Mouse (Mus musculus): ENCODE measurements around the gene Psmb7.

Gene Psmb7

DNA sequence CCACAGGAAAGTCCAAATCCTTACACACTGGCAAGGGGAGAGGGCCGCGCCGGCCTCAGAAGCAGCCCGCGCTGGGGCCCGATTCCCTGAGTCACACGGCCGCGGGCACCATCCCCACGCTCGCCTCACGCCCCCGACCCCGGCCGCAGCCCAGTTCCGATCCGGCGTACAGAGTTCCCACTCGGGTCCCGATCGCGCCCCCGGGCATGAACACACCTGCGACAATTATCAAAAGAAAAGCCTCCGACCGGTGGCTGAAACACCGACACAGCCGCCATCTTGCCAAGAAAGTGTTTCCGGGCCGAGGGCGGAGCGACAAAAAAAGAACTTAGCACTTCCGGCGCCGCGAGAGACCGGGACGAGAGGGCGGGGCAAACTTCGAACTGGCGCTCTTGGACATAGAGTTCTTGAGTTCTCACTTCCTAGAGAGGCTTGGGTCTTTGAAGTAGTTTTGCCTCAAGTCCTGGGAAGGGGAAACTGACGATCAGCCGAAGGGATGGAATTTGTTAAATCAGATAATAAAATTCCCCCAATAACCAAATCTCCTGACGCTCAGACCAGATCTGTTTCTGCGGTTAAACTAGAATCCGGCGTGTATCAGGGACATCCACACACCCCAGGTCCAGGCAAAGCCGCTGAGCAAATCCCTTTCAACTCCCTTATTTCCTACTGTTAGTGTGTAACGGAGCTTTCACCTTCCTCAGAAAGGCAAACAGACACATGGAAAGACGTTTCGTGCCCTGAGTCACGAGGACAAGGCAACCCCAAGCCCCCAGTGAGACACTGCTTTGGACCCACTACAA is at the start of gene Psmb7:
Gene Psmb7 (minus strand): TSS at position 463 of the 803 bp plus-strand sequence.
- peak; percentile 84 for DNase-seq (ENCODE audit: extremely low spot score, low read depth, low spot score)

DNA sequence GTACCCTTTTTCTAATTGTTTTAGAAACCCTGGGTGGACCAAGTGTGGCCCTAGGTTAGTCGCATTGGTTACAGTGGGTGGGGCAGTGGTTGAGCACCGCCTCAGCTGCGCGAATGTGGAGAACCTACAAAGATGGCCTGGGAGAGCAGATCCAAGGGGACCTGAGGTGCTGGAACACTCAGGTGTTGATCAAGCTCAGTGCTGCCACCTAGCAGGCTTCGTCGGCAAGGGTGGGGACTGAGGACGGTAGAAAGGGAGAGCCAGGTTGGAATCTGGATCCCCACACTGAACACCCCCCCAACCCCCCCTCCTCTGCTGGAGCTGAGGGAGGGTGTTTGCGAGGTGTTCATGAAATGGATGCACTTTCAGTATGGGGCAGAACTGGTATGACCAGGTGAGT is 47.7 kb upstream of the Psmb7 start:
- no peak for DNase-seq (ENCODE audit: extremely low spot score, low read depth, low spot score)

DNA sequence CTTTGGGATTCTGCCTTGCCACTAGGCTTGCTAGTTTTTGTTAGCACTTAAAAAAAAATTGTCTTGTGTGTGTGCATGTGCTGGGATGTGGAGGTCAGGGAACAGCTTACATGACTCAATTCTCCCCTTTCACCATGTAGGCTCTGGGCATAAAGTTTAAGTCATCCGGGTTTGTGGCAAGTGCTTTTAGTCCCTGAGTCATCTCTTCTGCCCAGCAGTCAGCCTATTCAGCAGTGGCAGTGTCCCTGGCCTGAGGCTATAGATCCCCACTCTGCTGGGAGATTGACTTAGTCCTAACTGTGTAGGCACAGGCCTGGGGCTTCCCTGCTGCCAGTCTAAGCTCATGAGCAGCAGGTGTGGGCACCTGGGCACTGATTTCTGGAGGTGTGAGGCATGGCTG is 46.0 kb upstream of the Psmb7 start:
- DNase-seq (ENCODE audit: extremely low spot score, low read depth, low spot score): no peak

DNA sequence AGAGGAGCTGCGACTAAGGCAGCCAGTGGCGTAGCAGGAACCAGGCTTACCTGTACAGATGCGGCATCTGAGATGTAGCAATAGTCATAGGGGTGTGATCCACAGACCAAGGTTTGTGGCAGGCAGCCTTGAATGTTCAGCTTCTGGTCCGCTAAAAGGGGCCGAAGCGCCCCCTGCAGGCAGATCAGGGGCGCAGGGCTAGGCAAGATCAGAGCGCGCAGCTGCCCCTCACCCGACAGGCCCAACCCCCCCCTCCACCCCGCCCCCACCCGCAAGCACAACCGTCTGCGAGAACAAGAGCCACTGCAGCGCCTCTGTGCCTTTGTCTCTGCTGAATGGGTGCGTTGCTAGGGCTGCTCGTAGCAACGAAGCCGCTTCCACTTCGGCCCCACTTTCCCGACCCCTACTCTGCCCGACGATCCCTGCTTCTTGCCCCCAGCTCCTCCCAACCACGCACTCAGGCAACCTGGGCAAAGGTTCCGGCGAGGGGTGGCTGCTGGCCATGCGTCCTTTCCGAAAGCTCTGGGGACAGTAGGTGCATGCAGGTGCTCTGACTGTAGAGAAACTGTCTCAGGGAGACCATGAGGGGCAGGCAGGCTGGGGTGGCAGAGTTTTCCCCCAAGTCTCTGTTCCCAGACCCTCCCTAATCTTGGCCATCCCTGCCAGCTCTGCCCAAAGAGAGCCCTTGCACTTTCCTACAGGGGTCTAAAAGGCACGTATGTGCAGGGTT is 45.1 kb upstream of the Psmb7 start:
- DNase-seq (ENCODE audit: extremely low spot score, low read depth, low spot score): no peak

DNA sequence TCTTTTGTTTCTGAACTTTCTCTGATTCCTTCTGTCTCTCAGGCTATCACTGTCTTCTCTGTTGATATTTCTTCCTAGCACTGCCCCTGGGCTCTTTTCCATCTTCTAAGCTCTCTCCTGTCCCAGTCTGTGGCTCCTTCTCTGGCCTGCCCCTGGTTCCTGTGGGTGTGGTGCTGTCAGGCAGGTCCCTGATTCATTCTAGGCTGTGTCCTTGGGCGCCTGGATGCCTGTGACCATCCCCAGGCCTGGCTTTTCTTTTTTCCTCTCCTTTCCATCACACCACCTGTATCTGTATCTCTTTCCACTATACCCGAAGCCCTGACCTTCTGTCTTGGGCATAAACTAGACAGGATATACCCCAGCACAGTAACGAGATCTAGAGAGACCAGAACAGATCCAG is 41.9 kb upstream of the Psmb7 start:
- no peak for DNase-seq (ENCODE audit: extremely low spot score, low read depth, low spot score)

DNA sequence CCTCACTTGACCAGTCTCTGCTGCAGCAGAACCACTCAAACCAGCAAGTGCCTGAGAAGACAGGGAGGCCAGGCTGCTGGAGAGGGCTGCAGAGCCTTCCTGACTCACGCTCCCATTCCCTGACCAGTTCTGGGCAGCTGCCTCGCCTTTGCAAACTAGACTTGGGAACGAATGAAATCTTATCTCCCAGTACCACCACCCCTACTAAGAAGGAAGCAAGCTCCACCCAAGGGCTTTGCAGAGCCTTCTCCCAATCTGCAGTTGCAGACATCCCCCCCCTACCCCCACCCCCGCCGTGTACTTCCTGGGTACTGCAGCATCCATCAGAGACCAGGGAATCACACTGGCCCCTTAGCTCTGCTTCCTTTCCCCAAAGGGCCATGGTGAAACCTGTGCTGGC is 39.2 kb upstream of the Psmb7 start:
- no peak for DNase-seq (ENCODE audit: extremely low spot score, low read depth, low spot score)

DNA sequence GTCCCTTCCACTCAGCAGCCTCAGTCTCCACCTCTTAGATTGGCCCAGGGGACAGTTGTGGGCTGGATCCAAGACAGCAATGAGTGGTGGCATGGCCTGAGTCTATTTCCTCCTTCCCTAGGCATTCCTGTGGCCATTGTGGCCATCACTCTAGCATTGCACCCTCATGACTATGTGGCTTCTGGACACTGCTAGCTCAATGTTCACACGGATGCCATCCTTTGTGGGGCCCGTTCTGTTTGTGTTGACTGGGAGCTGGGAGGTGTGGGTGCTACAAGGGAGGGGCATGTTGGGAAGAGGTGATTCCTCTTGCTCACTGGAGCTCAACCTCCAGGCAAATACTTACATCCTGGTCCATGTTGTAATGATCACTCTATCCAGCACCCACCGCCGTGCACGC is 38.3 kb upstream of the Psmb7 start:
- no peak for DNase-seq (ENCODE audit: extremely low spot score, low read depth, low spot score)

DNA sequence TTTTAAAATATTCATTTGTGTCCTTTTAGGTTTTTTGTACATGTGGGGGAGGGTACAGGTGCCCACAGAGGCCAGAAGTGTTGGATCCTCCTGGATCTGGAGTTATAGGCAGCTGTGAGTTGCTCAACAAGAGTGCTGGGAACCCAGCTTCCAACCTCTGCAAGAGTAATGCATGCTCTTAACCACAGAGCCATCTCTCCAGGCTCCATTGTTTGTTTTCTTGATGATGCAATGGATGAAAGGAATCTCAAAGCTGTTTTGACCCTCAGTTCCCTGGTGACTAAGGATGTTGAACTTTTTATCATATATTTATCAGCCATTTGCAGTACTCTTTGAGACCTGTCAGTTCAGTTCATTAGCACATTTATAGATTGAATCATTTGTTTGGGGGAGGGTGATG is 35.1 kb upstream of the Psmb7 start:
- no peak for DNase-seq (ENCODE audit: extremely low spot score, low read depth, low spot score)

DNA sequence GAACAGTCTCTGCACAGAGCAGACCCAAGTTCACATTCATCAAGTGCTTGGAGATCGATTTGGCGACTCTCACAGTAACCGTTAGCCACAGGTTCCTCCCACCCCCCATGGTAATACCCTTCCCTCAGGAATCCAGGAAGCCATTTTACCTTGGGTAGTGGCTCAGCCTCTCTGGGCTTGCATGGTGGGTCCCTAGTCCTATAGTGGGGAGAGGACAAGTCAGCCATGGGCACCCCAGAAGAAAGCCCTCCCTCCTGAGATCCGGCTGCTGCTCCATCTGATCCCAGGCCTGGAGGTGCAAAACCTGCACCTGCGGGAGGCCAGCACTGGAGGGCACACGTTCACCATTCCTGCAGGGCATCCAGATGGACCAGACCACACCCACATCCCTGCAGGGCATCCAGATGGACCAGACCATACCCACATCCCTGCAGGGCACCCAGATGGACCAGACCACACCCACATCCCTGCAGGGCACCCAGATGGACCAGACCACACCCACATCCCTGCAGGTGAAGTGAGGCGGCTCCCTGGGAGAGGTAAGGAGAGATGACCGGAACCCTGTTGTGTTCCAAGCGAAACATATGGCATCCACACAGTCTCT is 31.6 kb upstream of the Psmb7 start:
- DNase-seq (ENCODE audit: extremely low spot score, low read depth, low spot score): no peak

DNA sequence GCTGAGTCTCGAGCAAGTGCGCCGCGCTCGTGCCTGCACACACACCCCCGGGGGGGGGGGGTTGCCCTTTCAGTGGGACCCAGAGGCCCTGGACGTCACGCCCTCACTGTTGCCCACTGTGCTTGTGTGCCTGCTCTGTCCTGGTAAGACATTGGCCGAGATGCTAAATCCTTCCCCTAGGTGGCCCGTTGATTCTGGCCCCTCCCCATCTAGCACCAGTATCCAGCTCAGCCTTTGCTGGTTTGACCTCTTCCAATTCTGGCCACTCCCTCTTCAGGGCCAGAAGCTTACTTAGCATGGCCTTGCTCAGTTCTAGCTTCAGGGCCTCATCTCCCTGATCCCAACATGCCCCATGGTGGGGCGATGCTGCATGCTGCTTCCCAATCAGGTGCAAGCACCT is 28.6 kb upstream of the Psmb7 start:
- no peak for DNase-seq (ENCODE audit: extremely low spot score, low read depth, low spot score)

DNA sequence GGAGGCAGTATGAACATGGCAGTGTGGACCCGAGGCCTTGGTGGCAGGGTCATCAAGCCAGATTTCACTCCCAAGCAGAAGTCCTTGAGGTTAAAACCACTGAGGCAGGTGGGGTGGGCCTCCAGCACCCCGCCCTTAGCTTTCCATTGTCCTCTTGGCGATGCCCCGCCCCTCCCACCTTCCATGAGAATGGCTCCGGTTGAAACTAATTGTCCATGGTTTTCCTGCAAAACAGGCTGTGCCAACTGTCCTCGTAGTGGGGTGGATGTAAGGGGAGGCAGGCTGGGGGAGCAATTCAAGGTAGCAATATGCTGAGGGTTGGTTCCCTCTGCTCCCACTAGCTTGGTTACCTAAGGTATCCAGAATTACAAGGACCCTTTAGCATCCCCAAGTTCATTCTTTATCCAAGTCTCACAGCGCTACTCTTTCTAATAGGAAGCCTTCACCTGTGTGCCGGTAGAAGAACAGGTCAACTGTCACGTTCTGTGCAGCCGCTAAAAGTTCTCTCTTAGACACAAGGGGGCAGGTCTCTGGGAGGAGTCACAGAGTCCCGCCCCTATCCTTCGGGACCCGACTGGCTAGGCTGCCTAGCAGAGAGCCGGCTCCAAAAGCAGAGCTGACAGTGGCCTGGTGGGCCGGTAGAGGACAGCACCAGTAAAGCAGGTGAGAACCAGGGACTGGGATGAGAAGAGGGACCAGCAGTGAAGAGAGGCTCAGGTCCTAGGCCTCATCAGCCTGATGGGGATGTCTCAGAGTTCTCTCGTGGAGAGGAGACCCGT is 25.1 kb upstream of the Psmb7 start:
- no peak for DNase-seq (ENCODE audit: extremely low spot score, low read depth, low spot score)

DNA sequence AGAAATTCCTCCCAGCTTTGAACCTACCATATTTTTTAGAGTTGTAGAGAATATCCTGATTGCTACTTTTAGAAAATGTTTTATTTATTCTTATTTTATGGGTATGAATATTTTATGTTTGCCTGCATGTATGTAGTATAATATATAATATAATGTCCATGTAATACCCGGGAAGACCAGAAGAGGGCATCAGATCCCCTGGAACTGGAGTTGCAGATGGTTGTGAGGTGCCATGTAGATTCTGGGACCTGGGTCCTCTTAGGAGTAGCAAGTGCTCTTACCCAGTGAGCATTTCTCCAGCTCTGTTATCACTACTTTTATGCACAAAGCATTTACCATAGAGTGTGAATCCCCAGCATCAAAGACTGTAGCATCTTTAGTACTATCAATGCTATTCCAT is 17.5 kb upstream of the Psmb7 start:
- no peak for DNase-seq (ENCODE audit: extremely low spot score, low read depth, low spot score)

DNA sequence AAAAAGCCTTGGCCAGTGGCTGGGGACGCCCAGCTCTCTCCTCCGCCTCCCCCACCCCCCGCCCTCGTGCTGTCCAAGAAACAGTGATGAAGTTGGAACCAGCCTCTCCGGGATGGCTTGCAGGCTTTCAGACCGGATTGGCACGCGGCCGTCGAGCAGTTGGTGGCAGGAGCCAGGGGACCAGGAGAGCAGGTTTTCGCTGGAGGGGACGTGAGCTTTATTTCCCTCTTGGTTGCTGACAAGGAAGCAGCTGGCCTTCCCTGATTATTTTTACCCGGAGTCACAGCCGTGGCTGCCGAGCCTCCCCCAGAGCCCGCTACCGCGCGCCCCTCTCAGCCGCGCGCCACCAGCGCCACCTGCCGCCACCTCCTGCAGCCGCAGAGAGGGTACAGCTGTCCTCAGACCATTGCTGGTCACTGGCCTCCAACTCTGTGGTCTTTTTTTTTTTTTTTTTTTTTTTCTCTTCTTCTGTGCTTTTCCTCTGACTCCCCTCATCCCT is 14.5 kb upstream of the Psmb7 start:
- no peak for DNase-seq (ENCODE audit: extremely low spot score, low read depth, low spot score)

DNA sequence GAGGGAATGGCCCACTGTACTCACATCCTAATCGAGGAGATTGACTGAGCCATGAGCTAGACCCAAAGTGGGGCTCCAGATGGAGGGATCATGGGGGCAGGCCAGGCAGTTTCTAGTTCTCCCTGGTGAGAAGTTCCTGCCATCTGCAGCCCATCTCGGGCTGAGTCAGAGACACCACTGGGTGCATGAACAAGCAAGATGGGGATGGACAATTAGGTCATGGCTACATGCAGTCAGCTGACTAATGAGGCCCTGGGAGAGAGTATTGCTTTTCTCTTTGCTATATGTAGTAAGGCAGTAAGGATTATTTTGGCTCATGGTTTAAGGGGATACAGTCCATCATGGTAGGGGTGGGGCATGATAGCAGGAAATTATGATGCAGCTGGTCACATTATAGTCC is 9.8 kb upstream of the Psmb7 start:
- DNase-seq (ENCODE audit: extremely low spot score, low read depth, low spot score): no peak

DNA sequence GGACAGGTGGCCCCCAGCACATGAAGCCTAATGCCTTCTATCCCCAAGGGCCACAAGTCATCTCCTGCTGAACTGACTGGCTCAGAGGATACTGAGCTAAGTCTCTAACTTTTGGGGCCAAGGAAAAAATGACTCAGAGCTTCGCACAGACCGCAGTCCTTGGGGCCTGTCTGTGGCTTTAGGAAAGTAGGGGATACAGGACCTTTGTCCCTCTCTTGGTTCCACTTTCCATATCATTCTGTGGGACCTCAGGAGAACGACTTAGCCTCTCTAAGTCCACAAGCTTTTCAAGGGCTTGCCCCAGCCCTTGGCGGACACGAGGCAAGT is 9.4 kb upstream of the Psmb7 start:
- no peak for DNase-seq (ENCODE audit: extremely low spot score, low read depth, low spot score)

DNA sequence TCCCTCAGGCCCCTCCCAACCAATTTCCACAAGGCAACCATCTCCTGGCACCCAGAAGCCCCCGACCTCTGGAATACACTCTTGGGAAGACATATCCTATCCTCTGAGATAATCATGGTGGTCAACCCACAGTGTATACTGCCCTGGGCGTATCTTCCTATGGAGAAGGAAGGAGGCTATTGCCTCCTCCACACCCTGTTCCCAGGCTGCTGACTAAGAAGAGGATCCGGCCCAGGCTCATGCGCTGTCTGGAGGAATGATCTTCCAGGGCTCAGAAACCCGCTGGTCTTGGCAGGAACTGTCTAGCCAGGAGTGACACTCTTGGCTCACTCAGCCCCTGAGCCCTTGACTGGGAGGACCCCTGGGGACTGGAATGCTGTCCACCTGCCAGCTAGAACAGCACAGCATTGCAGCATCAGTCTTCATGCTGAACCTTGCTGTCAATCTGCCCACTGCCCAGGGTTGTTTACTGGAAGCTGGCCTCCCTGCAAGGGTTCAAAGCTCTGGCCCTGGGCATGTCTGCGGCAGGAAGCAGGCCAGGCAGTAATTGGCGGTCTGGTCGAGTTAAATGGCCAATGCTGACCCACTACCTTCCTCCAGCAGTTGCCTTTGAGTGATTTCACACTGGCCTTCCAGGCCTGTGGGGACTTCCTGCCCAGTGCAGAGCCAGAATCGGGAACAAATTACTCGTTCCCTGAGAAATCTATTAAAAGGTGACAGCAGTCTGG is 8.8 kb upstream of the Psmb7 start:
- DNase-seq (ENCODE audit: extremely low spot score, low read depth, low spot score): no peak

DNA sequence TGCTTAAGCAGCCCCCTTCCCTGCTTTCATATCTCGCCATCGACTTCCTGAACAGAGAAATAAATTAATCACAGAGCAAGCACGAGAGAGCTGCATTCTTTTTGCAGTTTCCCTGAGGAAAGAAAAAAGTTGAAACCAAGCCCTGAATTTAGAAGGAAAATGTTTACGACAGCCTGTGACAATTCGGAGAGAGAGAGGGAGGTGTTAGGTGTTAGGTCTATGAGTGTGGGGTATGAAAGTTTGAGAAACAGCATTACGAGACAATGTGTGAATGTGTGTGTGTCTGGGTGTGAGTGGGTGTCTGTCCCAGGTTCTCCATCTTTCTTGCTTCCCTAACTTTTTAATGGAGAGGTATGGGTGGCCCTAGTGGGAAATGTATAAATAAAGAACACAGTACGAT is 8.2 kb upstream of the Psmb7 start:
- DNase-seq (ENCODE audit: extremely low spot score, low read depth, low spot score): no peak

DNA sequence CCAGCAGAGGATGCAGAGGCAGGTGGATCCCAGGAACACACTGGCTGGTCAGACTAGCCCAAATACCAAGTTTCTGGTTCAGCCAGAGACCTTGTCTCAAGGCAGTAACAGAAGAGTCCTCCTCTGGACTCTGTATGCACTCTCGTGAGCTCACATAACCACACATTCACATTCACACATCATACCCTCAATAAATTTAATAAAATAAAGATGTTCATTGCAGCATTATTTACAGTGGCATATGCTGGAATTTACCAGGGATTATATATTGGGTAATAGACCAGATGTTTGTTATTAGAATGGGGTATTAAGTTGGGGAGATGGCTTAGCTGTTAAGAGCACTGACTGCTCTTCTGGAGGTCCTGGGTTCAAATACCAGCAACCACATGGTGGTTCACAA is 6.5 kb upstream of the Psmb7 start:
- DNase-seq (ENCODE audit: extremely low spot score, low read depth, low spot score): no peak

DNA sequence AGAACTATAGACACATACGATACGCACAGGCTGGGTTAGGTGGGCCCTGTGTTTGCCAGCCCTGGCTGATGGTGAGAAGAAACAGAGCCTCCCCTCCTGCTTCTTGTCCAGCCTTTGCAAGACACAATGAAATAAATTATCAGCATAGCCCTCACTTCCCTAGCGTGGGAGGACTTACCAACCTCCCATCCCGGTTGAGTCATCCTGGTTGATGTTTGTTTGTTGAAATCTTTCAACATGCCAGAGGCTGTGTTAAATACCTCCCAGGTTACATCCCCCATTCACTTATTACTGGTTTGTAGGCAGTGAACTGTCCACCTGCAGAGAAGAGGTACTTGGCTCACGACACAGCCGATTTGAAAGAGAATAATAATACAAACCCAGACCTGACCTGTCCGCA is 3.8 kb upstream of the Psmb7 start:
- no peak for DNase-seq (ENCODE audit: extremely low spot score, low read depth, low spot score)

DNA sequence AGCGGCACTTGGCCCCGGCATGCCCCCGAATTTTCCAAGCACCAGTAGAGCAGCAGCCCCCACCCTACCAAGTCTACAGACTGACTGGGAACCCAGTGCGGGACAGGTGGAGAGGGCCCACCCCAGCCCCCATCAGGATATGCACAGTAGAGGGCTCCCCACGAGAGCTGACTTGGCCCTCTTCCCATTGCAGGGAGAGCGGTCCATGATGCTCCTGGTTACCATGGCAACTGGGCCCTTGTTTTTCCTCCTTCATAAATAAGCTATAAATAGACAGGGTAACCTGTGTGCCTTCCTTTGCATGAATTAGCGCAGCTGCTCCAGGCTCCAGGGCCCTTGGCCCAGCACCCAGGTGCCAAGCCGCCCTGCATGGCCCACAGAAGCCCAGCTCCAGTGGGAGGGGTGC is 3.3 kb upstream of the Psmb7 start:
- no peak for DNase-seq (ENCODE audit: extremely low spot score, low read depth, low spot score)

DNA sequence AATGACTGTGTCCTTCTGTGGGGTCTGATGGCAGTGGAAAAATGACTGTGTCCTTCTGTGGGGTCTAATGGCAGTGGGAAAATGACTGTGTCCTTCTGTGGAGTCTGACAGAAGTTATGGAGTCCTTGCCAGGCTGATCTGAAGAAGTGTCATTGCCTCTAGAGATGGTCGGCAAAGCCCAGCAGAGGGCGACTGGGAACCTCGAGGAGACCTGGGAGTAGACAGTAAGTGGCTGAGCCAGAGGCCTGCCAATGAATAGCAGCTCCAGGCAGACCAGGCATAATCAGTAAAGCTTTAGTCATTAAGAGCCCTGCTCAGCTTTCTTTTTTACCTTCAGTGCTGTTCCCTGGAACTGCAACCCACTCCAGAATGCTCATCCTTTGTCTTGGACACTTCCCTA is 2.0 kb upstream of the Psmb7 start:
- no peak for DNase-seq (ENCODE audit: extremely low spot score, low read depth, low spot score)
